In the genomic region with DNA sequence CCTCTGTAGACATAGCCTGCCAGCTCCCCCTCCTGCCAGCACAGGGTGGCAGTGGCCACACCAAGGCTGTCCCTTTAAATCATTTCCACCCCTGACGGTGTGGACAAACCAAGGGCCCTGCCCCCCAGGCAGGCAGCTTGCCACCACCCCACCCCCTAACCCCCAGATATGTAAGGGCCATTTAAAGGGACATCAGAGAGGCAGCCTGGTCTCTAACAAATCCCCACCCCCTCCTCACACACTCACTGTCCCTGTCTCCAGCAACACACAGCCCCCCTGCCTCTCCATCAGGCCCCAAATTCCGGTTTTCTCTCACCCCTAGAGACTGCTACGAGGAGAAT, we compare ENCODE assay signal across 8 mouse cellular contexts. TPM values are rescaled to one million over a fixed set of nuclear protein-coding genes. Genes with fewer than 3 reads are reported as not detected.
DNase-seq lines count a peak whose midpoint lies in the region; ATAC-seq and TF ChIP-seq lines count a peak whose summit lies in the region.

No protein-coding gene starts in this region.

- H3K79me2 ChIP-seq in macrophage (ENCODE audit: inconsistent target) = no peaks in the 10 kb centered on the region

- WGBS in embryonic facial prominence, embryonic 12.5 days = 0% methylated on average over 3 of the region's 3 CpGs
- WGBS in heart, embryonic 15.5 days = 0% methylated on average over 3 of the region's 3 CpGs
- 0% methylated on average over 3 of the region's 3 CpGs for WGBS in kidney, postnatal 0 days
- WGBS in macrophage (ENCODE audit: missing documents) = 32% methylated on average over 3 of the region's 3 CpGs

- no peaks in the 10 kb centered on the region for H3K9me3 ChIP-seq in embryonic facial prominence, embryonic 12.5 days
- no peaks in the 10 kb centered on the region for H3K9me3 ChIP-seq in heart, embryonic 15.5 days (replicated peaks)
- no peaks in the 10 kb centered on the region for H3K9me3 ChIP-seq in kidney, postnatal 0 days (replicated peaks; ENCODE audit: low read length)

- peaks cover 57% of the 10 kb centered on the region for H3K4me1 ChIP-seq in embryonic facial prominence, embryonic 12.5 days
- H3K4me1 ChIP-seq in heart, embryonic 15.5 days (replicated peaks) = peaks cover 72% of the 10 kb centered on the region
- H3K4me1 ChIP-seq in kidney, postnatal 0 days (replicated peaks; ENCODE audit: insufficient read depth, low read length) = peaks cover 45% of the 10 kb centered on the region

- DNase-seq in adrenal gland, postnatal 10 days = peak; percentile 87
- DNase-seq in adrenal gland, adult 8-10 months = no peak
- peak; percentile 84 for DNase-seq in MN1 (ENCODE audit: low spot score)
- peak; percentile 79 for DNase-seq in kidney, postnatal 0 days (ENCODE audit: low spot score)
- DNase-seq in yolk sac, embryonic 10.5 days (ENCODE audit: low spot score) = peak; percentile 66

- no peaks in the 10 kb centered on the region for H3K27me3 ChIP-seq in embryonic facial prominence, embryonic 12.5 days
- H3K27me3 ChIP-seq in heart, embryonic 15.5 days = no peaks in the 10 kb centered on the region
- no peaks in the 10 kb centered on the region for H3K27me3 ChIP-seq in kidney, postnatal 0 days (ENCODE audit: insufficient read depth, low read length)

- H3K4me3 ChIP-seq in embryonic facial prominence, embryonic 12.5 days = peak overlapping the region; percentile 84
- peak overlapping the region; percentile 61 for H3K4me3 ChIP-seq in heart, embryonic 15.5 days
- H3K4me3 ChIP-seq in kidney, postnatal 0 days (replicated peaks; ENCODE audit: low read depth, low read length) = peak overlapping the region; percentile 73
- peak overlapping the region; percentile 10; the same call in 1 of the 2 replicates for H3K4me3 ChIP-seq in macrophage (ENCODE audit: inconsistent target)

- no peak for ATAC-seq in embryonic facial prominence, embryonic 12.5 days (ENCODE audit: insufficient number of reproducible peaks, insufficient read depth, low FRiP score, low TSS enrichment)
- peak; percentile 17 for ATAC-seq in heart, embryonic 15.5 days (replicated peaks; ENCODE audit: insufficient number of reproducible peaks, insufficient read depth, low FRiP score, low read depth)
- ATAC-seq in kidney, postnatal 0 days (replicated peaks; ENCODE audit: low FRiP score, low read depth) = peak; percentile 5; the same call in 1 of the 2 replicates

- peak overlapping the region; percentile 99 for H3K27ac ChIP-seq in embryonic facial prominence, embryonic 12.5 days
- H3K27ac ChIP-seq in heart, embryonic 15.5 days = peak overlapping the region; percentile 95
- H3K27ac ChIP-seq in kidney, postnatal 0 days = peak overlapping the region; percentile 99
- H3K27ac ChIP-seq in macrophage = peak overlapping the region; percentile 22

- H3K36me3 ChIP-seq in embryonic facial prominence, embryonic 12.5 days = peaks cover 8% of the 10 kb centered on the region
- peaks cover 7% of the 10 kb centered on the region; the same call in 1 of the 2 replicates for H3K36me3 ChIP-seq in heart, embryonic 15.5 days
- no peaks in the 10 kb centered on the region for H3K36me3 ChIP-seq in kidney, postnatal 0 days (ENCODE audit: insufficient read depth, low read length)
- H3K36me3 ChIP-seq in macrophage (ENCODE audit: inconsistent target) = no peaks in the 10 kb centered on the region

- peak overlapping the region; percentile 98 for H3K9ac ChIP-seq in embryonic facial prominence, embryonic 12.5 days
- peak overlapping the region; percentile 64 for H3K9ac ChIP-seq in heart, embryonic 15.5 days
- peak overlapping the region; percentile 90 for H3K9ac ChIP-seq in kidney, postnatal 0 days (ENCODE audit: low read depth, low read length)

- peak; percentile 38; the same call in 1 of the 2 replicates for TF ChIP-seq CTCF in kidney, postnatal 0 days (IDR thresholded peaks at IDR 0.05; ENCODE audit: low read depth)

- H3K4me2 ChIP-seq in embryonic facial prominence, embryonic 12.5 days (replicated peaks) = peak overlapping the region; percentile 98
- peak overlapping the region; percentile 93 for H3K4me2 ChIP-seq in heart, embryonic 15.5 days
- peak overlapping the region; percentile 95 for H3K4me2 ChIP-seq in kidney, postnatal 0 days (ENCODE audit: low read length)

RNA-seq across cellular contexts. Expression of a gene that starts 1.8 kb away (rescaled TPM):
- total RNA-seq in adrenal gland, postnatal 10 days (2021) = 10 to 100 TPM; 49.0 to 53.4 TPM
- 10 to 100 TPM; 20.4 to 44.2 (median 35.1) TPM for total RNA-seq in adrenal gland, adult 8-10 months (2022)
- polyA plus RNA-seq in embryonic facial prominence, embryonic 12.5 days (2016; fragmentation: Nextera tagmentation; extraction: Ambion mirVana) = 42.3 and 43.4 TPM in 2 replicates
- polyA plus RNA-seq in heart, embryonic 15.5 days (2015; fragmentation: Nextera tagmentation; extraction: Ambion mirVana) = 18.6 and 19.5 TPM in 2 replicates
- 23.2 and 26.8 TPM in 2 replicates for polyA plus RNA-seq in kidney, postnatal 0 days (2015; fragmentation: Nextera tagmentation; extraction: Ambion mirVana)
- total RNA-seq in macrophage (2018; cell fraction: chromatin; rRNA removed) = 100 to 1,000 TPM in 17 of 26 experiments, 10 to 100 TPM in 9; 22.8 to 979 (median 248) TPM
- total RNA-seq in macrophage (2018; cell fraction: cytosol; rRNA removed) = 100 to 1,000 TPM in 4 of 26 experiments, 10 to 100 TPM in 22; 10.2 to 238 (median 34.9) TPM
- 100 to 1,000 TPM in 14 of 26 experiments, 10 to 100 TPM in 12; 16.8 to 645 (median 137) TPM for total RNA-seq in macrophage (2018; cell fraction: nucleus; rRNA removed)
- polyA plus RNA-seq in macrophage (2018) = 4.5 to 15.0 TPM (median 11.0 TPM) in 3 replicates

RNA-seq across cellular contexts. Expression of a gene that starts 17.3 kb away (rescaled TPM):
- 10 to 100 TPM; 29.1 to 33.0 TPM for total RNA-seq in adrenal gland, postnatal 10 days (2021)
- total RNA-seq in adrenal gland, adult 8-10 months (2022) = 10 to 100 TPM in 2 of 4 experiments, 1 to 10 TPM in 2; 6.3 to 16.0 (median 10.4) TPM
- 18.1 and 21.3 TPM in 2 replicates for polyA plus RNA-seq in embryonic facial prominence, embryonic 12.5 days (2016; fragmentation: Nextera tagmentation; extraction: Ambion mirVana)
- 37.3 and 40.6 TPM in 2 replicates for polyA plus RNA-seq in heart, embryonic 15.5 days (2015; fragmentation: Nextera tagmentation; extraction: Ambion mirVana)
- polyA plus RNA-seq in kidney, postnatal 0 days (2015; fragmentation: Nextera tagmentation; extraction: Ambion mirVana) = 55.5 and 61.3 TPM in 2 replicates
- 10 to 100 TPM in 7 of 26 experiments, 1 to 10 TPM in 15, under 1 TPM in 3, not detected in 1; 0.46 to 36.3 (median 4.9) TPM for total RNA-seq in macrophage (2018; cell fraction: chromatin; rRNA removed)
- total RNA-seq in macrophage (2018; cell fraction: cytosol; rRNA removed) = 1 to 10 TPM in 4 of 26 experiments, under 1 TPM in 19, not detected in 3; 0.05 to 1.7 (median 0.34) TPM
- total RNA-seq in macrophage (2018; cell fraction: nucleus; rRNA removed) = 10 to 100 TPM in 6 of 26 experiments, 1 to 10 TPM in 13, under 1 TPM in 1, not detected in 6; 0.36 to 23.4 (median 3.3) TPM
- 0.09 TPM in 1 of 3 replicates, not detected in the others for polyA plus RNA-seq in macrophage (2018)

RNA-seq across cellular contexts. Expression of a gene that starts 19.9 kb away (rescaled TPM):
- total RNA-seq in adrenal gland, postnatal 10 days (2021) = 10 to 100 TPM; 32.4 to 38.9 TPM
- total RNA-seq in adrenal gland, adult 8-10 months (2022) = 10 to 100 TPM; 53.9 to 65.7 (median 60.5) TPM
- polyA plus RNA-seq in embryonic facial prominence, embryonic 12.5 days (2016; fragmentation: Nextera tagmentation; extraction: Ambion mirVana) = 44.6 and 50.0 TPM in 2 replicates
- polyA plus RNA-seq in heart, embryonic 15.5 days (2015; fragmentation: Nextera tagmentation; extraction: Ambion mirVana) = 20.6 and 24.0 TPM in 2 replicates
- 16.6 and 19.8 TPM in 2 replicates for polyA plus RNA-seq in kidney, postnatal 0 days (2015; fragmentation: Nextera tagmentation; extraction: Ambion mirVana)
- 10 to 100 TPM; 10.2 to 51.5 (median 24.5) TPM for total RNA-seq in macrophage (2018; cell fraction: chromatin; rRNA removed)
- 10 to 100 TPM; 16.0 to 40.0 (median 24.4) TPM for total RNA-seq in macrophage (2018; cell fraction: cytosol; rRNA removed)
- 10 to 100 TPM; 17.0 to 48.9 (median 26.3) TPM for total RNA-seq in macrophage (2018; cell fraction: nucleus; rRNA removed)
- 25.0 to 35.1 TPM (median 31.3 TPM) in 3 replicates for polyA plus RNA-seq in macrophage (2018)

RNA-seq across cellular contexts. Expression of a gene that starts 20.0 kb away (rescaled TPM):
- total RNA-seq in adrenal gland, postnatal 10 days (2021) = 100 to 1,000 TPM; 124 to 138 TPM
- total RNA-seq in adrenal gland, adult 8-10 months (2022) = 100 to 1,000 TPM; 138 to 160 (median 154) TPM
- 126 and 129 TPM in 2 replicates for polyA plus RNA-seq in embryonic facial prominence, embryonic 12.5 days (2016; fragmentation: Nextera tagmentation; extraction: Ambion mirVana)
- 129 and 132 TPM in 2 replicates for polyA plus RNA-seq in heart, embryonic 15.5 days (2015; fragmentation: Nextera tagmentation; extraction: Ambion mirVana)
- 183 and 198 TPM in 2 replicates for polyA plus RNA-seq in kidney, postnatal 0 days (2015; fragmentation: Nextera tagmentation; extraction: Ambion mirVana)
- 10 to 100 TPM in 1 of 26 experiments, 1 to 10 TPM in 18, not detected in 7; 1.8 to 14.1 (median 4.3) TPM for total RNA-seq in macrophage (2018; cell fraction: chromatin; rRNA removed)
- 100 to 1,000 TPM in 5 of 26 experiments, 10 to 100 TPM in 21; 63.9 to 111 (median 87.7) TPM for total RNA-seq in macrophage (2018; cell fraction: cytosol; rRNA removed)
- 10 to 100 TPM in 19 of 26 experiments, 1 to 10 TPM in 7; 5.4 to 34.6 (median 15.8) TPM for total RNA-seq in macrophage (2018; cell fraction: nucleus; rRNA removed)
- 60.0 to 104 TPM (median 95.8 TPM) in 3 replicates for polyA plus RNA-seq in macrophage (2018)

RNA-seq across cellular contexts. Expression of a gene that starts 46.1 kb away (rescaled TPM):
- total RNA-seq in adrenal gland, postnatal 10 days (2021) = 100 to 1,000 TPM in 1 of 2 experiments, 10 to 100 TPM in 1; 93.8 to 128 TPM
- 100 to 1,000 TPM in 2 of 4 experiments, 10 to 100 TPM in 2; 89.8 to 169 (median 115) TPM for total RNA-seq in adrenal gland, adult 8-10 months (2022)
- polyA plus RNA-seq in embryonic facial prominence, embryonic 12.5 days (2016; fragmentation: Nextera tagmentation; extraction: Ambion mirVana) = 130 and 135 TPM in 2 replicates
- 14.2 and 22.9 TPM in 2 replicates for polyA plus RNA-seq in heart, embryonic 15.5 days (2015; fragmentation: Nextera tagmentation; extraction: Ambion mirVana)
- 38.0 and 42.3 TPM in 2 replicates for polyA plus RNA-seq in kidney, postnatal 0 days (2015; fragmentation: Nextera tagmentation; extraction: Ambion mirVana)
- 100 to 1,000 TPM in 25 of 26 experiments, 10 to 100 TPM in 1; 63.9 to 453 (median 249) TPM for total RNA-seq in macrophage (2018; cell fraction: chromatin; rRNA removed)
- 10 to 100 TPM; 29.0 to 87.7 (median 51.6) TPM for total RNA-seq in macrophage (2018; cell fraction: cytosol; rRNA removed)
- 100 to 1,000 TPM in 19 of 26 experiments, 10 to 100 TPM in 7; 53.3 to 254 (median 120) TPM for total RNA-seq in macrophage (2018; cell fraction: nucleus; rRNA removed)
- polyA plus RNA-seq in macrophage (2018) = 43.6 to 105 TPM (median 82.3 TPM) in 3 replicates

Comparison
In these comparisons a context has a peak if more than half of its experiments do, and no peak if none do; other contexts are left out.
1. H3K27ac ChIP-seq: peak in every context shown above with its lines; median percentile 99 in embryonic facial prominence, embryonic 12.5 days; 99 in kidney, postnatal 0 days; 95 in heart, embryonic 15.5 days; 22 in macrophage.
2. H3K4me3 ChIP-seq: peak in every context shown above with its lines; median percentile 84 in embryonic facial prominence, embryonic 12.5 days; 73 in kidney, postnatal 0 days; 61 in heart, embryonic 15.5 days; 10 in macrophage.
3. RNA of a gene that starts 17.3 kb away (polyA plus RNA-seq): 55.5 to 61.3 TPM in kidney, postnatal 0 days, 37.3 to 40.6 TPM in heart, embryonic 15.5 days and 18.1 to 21.3 TPM in embryonic facial prominence, embryonic 12.5 days; 0.09 TPM in macrophage; every median in the first group is over 10 times any median in the second.
4. Peak in every context shown above with its lines, with median percentiles within 50 percentile points of each other: H3K4me2 ChIP-seq and H3K9ac ChIP-seq.